Mouse (Mus musculus) C2C12 (cell line): ENCODE results near the gene Fam83d. TPM values are rescaled to one million over a fixed set of nuclear protein-coding genes. Genes with fewer than 3 reads are reported as not detected.
A peak's percentile ranks its signal among the peaks of the same experiment; 100 is the strongest.

Experiments
- H3K27me3 ChIP-seq: one replicate; pipeline ENCODE4 v1.6.1; 2011; ENCODE audit not compliant: control insufficient read depth, insufficient read depth, insufficient read length
- H3K36me3 ChIP-seq: one replicate; pipeline ENCODE4 v1.6.1; 2011; ENCODE audit not compliant: control insufficient read depth, insufficient read depth
- H3K4me3 ChIP-seq: one replicate; pipeline ENCODE4 v1.5.1; 2011; ENCODE audit warnings: mild to moderate bottlenecking, control low read depth; ENCODE audit not compliant: poor library complexity, insufficient read depth, severe bottlenecking
- H3K79me2 ChIP-seq: one replicate; pipeline ENCODE4 v1.6.1; 2011; ENCODE audit not compliant: control insufficient read depth, insufficient read depth
- H3K79me3 ChIP-seq: one replicate; pipeline ENCODE4 v1.6.1; 2011; ENCODE audit warnings: low read depth, control low read depth
- H3ac ChIP-seq: one replicate; pipeline ENCODE3; 2011; ENCODE audit warnings: low read depth; ENCODE audit not compliant: control insufficient read depth, insufficient read length
- CEBPB ChIP-seq: IDR thresholded peaks from one replicate; pipeline ENCODE4 v1.6.1; 2011; ENCODE audit warnings: low read depth, mild to moderate bottlenecking, control low read depth, moderate library complexity
- CTCF ChIP-seq: IDR thresholded peaks from one replicate; pipeline ENCODE4 v1.5.1; 2011; ENCODE audit not compliant: control insufficient read depth, insufficient read depth, insufficient read length
- FOSL1 ChIP-seq: IDR thresholded peaks from one replicate; pipeline ENCODE4 v1.8.0; 2011; ENCODE audit warnings: mild to moderate bottlenecking, low read length; ENCODE audit not compliant: poor library complexity, insufficient read depth, severe bottlenecking
- MAX ChIP-seq: IDR thresholded peaks from one replicate; pipeline ENCODE4 v1.6.1; 2011; ENCODE audit warnings: mild to moderate bottlenecking, control low read depth
- MYOD1 ChIP-seq: IDR thresholded peaks from one replicate; pipeline ENCODE4 v1.6.1; 2011; ENCODE audit warnings: low read depth; ENCODE audit not compliant: control insufficient read depth, insufficient read length
- MYOG ChIP-seq: IDR thresholded peaks from one replicate; pipeline ENCODE4 v1.6.1; 2011; ENCODE audit not compliant: control insufficient read depth, insufficient read length; ENCODE audit errors: extremely low read depth
- USF1 ChIP-seq: IDR thresholded peaks from one replicate; pipeline ENCODE4 v1.6.1; 2011; ENCODE audit warnings: low read depth, mild to moderate bottlenecking, control low read depth, moderate library complexity
- long read RNA-seq, 2 experiments: library from polyadenylated mRNA; unstranded; transcript quantifications; one replicate each; pipeline ENCODE4 v2.0.0; 2019 to 2020
- polyA plus RNA-seq: library from polyadenylated mRNA; unstranded; fragments of >200 nt; fragmentation: generic; extraction: Trizol; gene quantifications from one replicate; pipeline ENCODE4 v1.2.1, GENCODE M21; 2012; ENCODE audit warnings: missing spikeins

The Fam83d gene
- polyA plus RNA-seq = 33.3 TPM
- long read RNA-seq, experiment 1, transcript Fam83d-201 (4 exons, 2,266 nt) = major isoform, 60 of 63 reads
- long read RNA-seq, experiment 1, partial matches to known transcripts = 1 of 63 reads
- long read RNA-seq, experiment 1, other reads (novel, unspliced or antisense) = 2 of 63 reads
- long read RNA-seq, experiment 2, transcript Fam83d-201 (4 exons, 2,266 nt) = major isoform, 384 of 394 reads
- long read RNA-seq, experiment 2, partial matches to known transcripts = 3 of 394 reads
- long read RNA-seq, experiment 2, other reads (novel, unspliced or antisense) = 7 of 394 reads

DNA sequence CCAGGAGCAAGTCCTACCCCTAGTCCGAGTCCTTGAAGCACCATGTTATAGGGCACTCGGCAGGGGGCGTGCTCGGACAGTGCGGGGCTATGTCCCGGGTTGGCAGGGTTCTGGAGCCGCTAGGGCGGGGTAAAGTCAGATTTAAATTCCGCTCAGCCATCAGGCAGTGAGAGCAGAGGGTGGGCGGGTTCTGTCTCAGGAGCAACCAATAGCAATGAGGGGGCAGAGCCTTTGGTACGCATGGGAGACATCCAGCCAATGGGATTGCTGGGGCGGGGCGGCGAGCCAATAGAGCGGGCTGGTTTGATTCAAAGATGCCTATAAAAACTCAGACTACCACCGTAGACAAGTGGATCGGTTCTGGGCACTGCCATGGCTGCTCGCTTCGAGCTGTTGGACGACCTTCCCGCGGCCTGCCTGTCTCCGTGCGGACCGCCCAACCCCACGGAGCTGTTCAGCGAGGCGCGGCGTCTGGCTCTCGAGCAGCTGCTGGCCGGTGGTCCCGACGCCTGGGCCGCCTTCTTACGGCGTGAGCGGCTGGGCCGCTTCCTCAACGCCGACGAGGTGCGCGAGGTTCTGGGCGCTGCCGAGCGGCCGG lies at the start of gene Fam83d:
Gene Fam83d (plus strand): TSS at position 352 of the 598 bp plus-strand sequence.
- Histone ChIP-seq H3K4me3 (peak within 1 kb of the TSS; percentile 86), H3K27me3 (peaks cover 9% of the 10 kb centered on the region), H3K79me2 (peaks cover 49% of the 10 kb centered on the region), H3ac (peak within 1 kb of the TSS; percentile 95), H3K79me3 (peaks cover 46% of the 10 kb centered on the region), H3K36me3 (peaks cover 12% of the 10 kb centered on the region)
- TF ChIP-seq FOSL1 = no peak
- peak; percentile 87 for TF ChIP-seq CTCF
- TF ChIP-seq MAX = peak; percentile 53

DNA sequence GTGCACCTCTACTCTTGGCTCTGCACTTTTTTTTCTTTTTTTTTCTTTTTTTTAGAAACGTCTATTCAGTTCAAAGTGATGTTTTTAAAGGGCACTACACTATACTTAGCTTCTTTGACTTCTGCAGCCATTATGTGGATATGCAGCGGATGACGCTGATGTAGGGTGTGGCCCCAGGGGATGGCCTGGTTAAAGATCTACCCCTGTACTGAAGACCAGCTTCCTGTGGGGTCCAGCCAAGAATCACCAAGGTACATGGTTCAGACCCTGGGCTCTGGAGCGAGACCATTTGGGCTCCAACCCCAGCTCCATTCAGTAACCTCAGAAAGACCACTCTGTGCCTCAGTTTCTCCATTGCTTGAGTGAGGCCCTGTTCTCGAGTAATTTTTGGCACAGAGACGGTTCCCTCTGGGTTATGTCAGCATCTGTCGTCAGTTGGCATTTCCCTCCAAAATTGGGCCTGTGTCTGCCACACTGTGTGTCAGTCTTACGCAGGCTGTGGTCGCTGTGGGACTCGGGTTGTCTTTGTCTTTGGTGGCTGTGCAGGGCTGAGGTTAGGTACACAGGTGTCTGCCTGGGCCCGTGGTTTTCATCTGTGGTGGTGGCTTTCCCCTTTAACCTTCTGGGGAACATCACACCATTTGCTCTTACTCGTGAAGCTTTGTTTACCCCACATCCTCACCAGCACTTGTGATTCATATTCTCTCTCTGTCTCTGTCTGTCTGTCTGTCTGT lies 48.9 kb upstream of the Fam83d start:
- Histone ChIP-seq H3K36me3 (no peaks in the 10 kb centered on the region), H3ac (no peak overlapping the region), H3K27me3 (peaks cover 22% of the 10 kb centered on the region), H3K79me2 (no peaks in the 10 kb centered on the region), H3K4me3 (no peak overlapping the region), H3K79me3 (no peaks in the 10 kb centered on the region)
- no peak for TF ChIP-seq CEBPB
- no peak for TF ChIP-seq FOSL1
- no peak for TF ChIP-seq USF1
- no peak for TF ChIP-seq MYOD1
- TF ChIP-seq MYOG = no peak
- no peak for TF ChIP-seq CTCF
- TF ChIP-seq MAX = no peak

DNA sequence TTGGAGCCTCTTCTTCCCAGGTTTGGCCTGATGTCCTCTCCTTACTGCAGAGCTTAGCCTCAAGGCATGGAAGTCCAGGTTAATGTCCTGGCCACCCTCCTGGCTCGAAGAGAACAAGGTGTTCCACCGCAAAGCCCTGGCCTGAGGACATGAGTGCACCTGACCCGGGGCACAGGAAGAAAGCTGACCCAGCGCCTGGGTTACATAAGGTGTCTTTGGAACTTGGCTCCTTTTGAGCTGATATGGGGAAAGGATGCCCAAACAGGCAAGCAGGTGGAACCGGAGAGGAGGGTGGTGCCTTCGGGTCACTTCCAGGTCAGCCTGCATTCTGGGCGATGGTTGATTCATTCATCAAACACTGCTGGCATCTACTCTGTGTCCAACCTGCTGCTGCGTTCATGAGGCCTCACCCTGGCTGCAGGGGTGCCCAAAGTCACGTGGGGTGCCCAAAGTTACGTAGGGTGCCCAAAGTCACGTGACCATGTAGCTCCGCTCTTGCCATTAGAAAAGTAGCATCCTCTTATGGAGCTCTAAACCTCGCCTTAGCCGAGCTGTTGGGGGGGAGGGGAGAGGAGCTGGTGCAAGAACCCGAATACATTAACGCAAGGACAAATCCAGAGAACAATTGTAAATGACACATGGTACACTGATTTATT lies 47.0 kb upstream of the Fam83d start:
- Histone ChIP-seq H3ac (no peak overlapping the region), H3K27me3 (peaks cover 20% of the 10 kb centered on the region), H3K79me3 (no peaks in the 10 kb centered on the region), H3K36me3 (no peaks in the 10 kb centered on the region), H3K79me2 (no peaks in the 10 kb centered on the region), H3K4me3 (no peak overlapping the region)
- TF ChIP-seq FOSL1 (no peak), CEBPB (no peak), MYOD1 (no peak), MYOG (no peak), USF1 (peak; percentile 30), MAX (no peak), CTCF (no peak)

DNA sequence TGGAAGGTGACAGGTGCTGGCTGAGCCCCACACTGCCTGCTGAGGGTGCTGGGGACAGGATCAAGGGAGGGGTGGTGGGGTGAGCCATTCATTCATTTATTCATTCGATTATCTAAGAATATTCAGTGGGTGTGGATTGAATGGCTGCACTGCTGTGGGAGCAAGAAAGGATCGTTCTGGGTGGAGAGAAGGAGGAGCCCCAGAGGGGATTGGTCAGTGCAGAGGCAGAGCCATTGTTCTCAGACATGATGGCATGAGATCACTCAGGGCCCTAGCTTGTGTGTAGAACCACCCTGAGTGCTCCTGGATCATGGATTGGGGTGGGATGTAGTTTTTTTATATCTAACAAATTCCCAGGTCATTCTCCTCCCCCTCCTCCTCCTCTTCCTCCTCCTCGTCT lies 46.4 kb upstream of the Fam83d start:
- Histone ChIP-seq H3K36me3 (no peaks in the 10 kb centered on the region), H3K4me3 (no peak overlapping the region), H3K27me3 (peaks cover 20% of the 10 kb centered on the region), H3ac (no peak overlapping the region), H3K79me3 (no peaks in the 10 kb centered on the region), H3K79me2 (no peaks in the 10 kb centered on the region)
- TF ChIP-seq MYOG = no peak
- TF ChIP-seq USF1 = no peak
- no peak for TF ChIP-seq CTCF
- no peak for TF ChIP-seq CEBPB
- no peak for TF ChIP-seq MAX
- TF ChIP-seq FOSL1 = no peak

- Histone ChIP-seq H3ac (no peak overlapping the region), H3K79me3 (no peaks in the 10 kb centered on the region), H3K79me2 (no peaks in the 10 kb centered on the region), H3K36me3 (no peaks in the 10 kb centered on the region), H3K4me3 (no peak overlapping the region), H3K27me3 (peaks cover 20% of the 10 kb centered on the region)
- no peak for TF ChIP-seq USF1
- TF ChIP-seq MYOG = no peak
- TF ChIP-seq CEBPB = no peak
- no peak for TF ChIP-seq FOSL1
- TF ChIP-seq MYOD1 = no peak
- no peak for TF ChIP-seq CTCF
- no peak for TF ChIP-seq MAX
Measured at GRCm38 (mm10) chr2:158722135-158722534, 45.8 kb upstream of the Fam83d start.

DNA sequence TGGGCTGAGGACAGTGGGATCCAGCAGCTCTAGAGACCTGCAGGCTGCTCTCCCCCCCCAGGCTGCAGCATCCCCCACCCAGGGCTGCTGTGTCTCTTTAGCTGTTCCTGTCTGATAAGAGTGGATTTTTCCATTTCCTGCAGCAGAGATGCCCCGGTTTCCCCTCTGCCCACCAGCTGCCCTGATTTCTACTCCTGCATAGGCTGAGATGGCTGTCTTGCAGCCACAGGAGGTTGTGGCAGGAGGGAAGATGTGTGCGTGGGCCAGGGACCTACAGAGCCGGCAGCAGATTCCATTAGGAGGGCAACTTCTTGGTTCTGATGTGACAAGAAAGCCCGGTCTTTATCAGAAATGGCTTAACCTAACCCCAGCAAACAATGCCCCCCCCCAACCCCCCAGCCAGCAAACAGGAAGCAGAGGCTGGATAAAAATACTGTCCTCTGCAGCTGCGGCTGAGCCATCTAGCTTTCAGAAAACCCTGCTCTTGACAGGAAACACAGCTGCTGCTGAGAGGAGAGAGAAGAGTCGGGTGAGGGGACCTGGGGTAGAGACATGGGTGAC lies 44.8 kb upstream of the Fam83d start:
- H3K27me3 ChIP-seq = peaks cover 20% of the 10 kb centered on the region
- TF ChIP-seq MAX (no peak), FOSL1 (no peak), MYOG (no peak), CEBPB (no peak), CTCF (no peak), USF1 (no peak), MYOD1 (no peak)
- no peak overlapping the region for H3K4me3 ChIP-seq
- no peak overlapping the region for H3ac ChIP-seq
- no peaks in the 10 kb centered on the region for H3K36me3 ChIP-seq
- H3K79me3 ChIP-seq = no peaks in the 10 kb centered on the region
- no peaks in the 10 kb centered on the region for H3K79me2 ChIP-seq
